Mouse (Mus musculus) MEL (cell line): Measurements from ENCODE around the gene Nosip. TPM values are rescaled to one million over a fixed set of nuclear protein-coding genes. Genes with fewer than 3 reads are reported as not detected.
"Not testable (repeated sequence)": the region's sequence is repeated elsewhere in the genome, so short reads cannot be mapped to it uniquely, and the experiment has no call there.

Source experiments
- DNase-seq: peaks from one replicate; pipeline ENCODE4 v3.0.0; 2011; ENCODE audit warnings: low read depth, low spot score
- H3K27ac ChIP-seq: 2 replicates; pipeline ENCODE4 v1.5.1; 2012; ENCODE audit warnings: low read depth, mild to moderate bottlenecking, control low read depth, low read length, moderate library complexity; ENCODE audit not compliant: control insufficient read depth
- H3K27me3 ChIP-seq, 2 experiments: fragments of 150-350 bp in 1 of 2; sonication (generic) in 1 of 2; 2 replicates each; pipeline ENCODE4 v1.6.1; 2012; ENCODE audit warnings: low read length in 2 of 2, mild to moderate bottlenecking in 2 of 2, improper control_type of control experiment in 1 of 2, moderate library complexity in 1 of 2; ENCODE audit not compliant: insufficient read depth in 2 of 2, control insufficient read depth in 1 of 2
- H3K36me3 ChIP-seq, 2 experiments: 2 replicates each; pipeline ENCODE4 v1.6.1; 2012 to 2014; ENCODE audit warnings: low read length in 2 of 2, improper control_type of control experiment in 1 of 2, inconsistent platforms in 1 of 2, mild to moderate bottlenecking in 1 of 2; ENCODE audit not compliant: insufficient read depth in 2 of 2, control insufficient read depth in 1 of 2
- H3K4me1 ChIP-seq, 2 experiments: fragments of 150-350 bp in 1 of 2; sonication (generic) in 1 of 2; 2 replicates each; pipeline ENCODE4 v1.6.1; 2012; ENCODE audit warnings: low read length in 2 of 2, improper control_type of control experiment in 1 of 2, mild to moderate bottlenecking in 1 of 2; ENCODE audit not compliant: insufficient read depth in 2 of 2, control insufficient read depth in 1 of 2
- H3K4me3 ChIP-seq, 2 experiments: fragments of 150-350 bp in 1 of 2; sonication (generic) in 1 of 2; 2 replicates each; pipeline ENCODE4 v1.5.1; 2012; ENCODE audit warnings: low read depth in 2 of 2, low read length in 2 of 2, mild to moderate bottlenecking in 2 of 2, moderate library complexity in 2 of 2, control low read depth in 1 of 2, improper control_type of control experiment in 1 of 2; ENCODE audit not compliant: control insufficient read depth in 1 of 2, insufficient read depth in 1 of 2
- H3K79me2 ChIP-seq: 2 replicates; pipeline ENCODE4 v1.6.1; 2012; ENCODE audit warnings: mild to moderate bottlenecking, low read length, moderate library complexity; ENCODE audit not compliant: control insufficient read depth, poor library complexity, insufficient read depth
- H3K9ac ChIP-seq: 2 replicates; pipeline ENCODE4 v1.6.1; 2012; ENCODE audit warnings: low read depth, mild to moderate bottlenecking, control low read depth, low read length, moderate library complexity; ENCODE audit not compliant: control insufficient read depth, poor library complexity, severe bottlenecking
- H3K9me3 ChIP-seq: fragments of 150-350 bp; sonication (generic); replicated peaks from 2 replicates; pipeline ENCODE4 v1.6.1; 2012; ENCODE audit warnings: mild to moderate bottlenecking, low read length, improper control_type of control experiment, moderate library complexity; ENCODE audit not compliant: insufficient read depth
- CHD1 ChIP-seq: IDR thresholded peaks from 2 replicates; pipeline ENCODE4 v1.6.1; 2012; ENCODE audit warnings: low read depth, mild to moderate bottlenecking, inconsistent platforms, low read length, improper control_type of control experiment
- CTCF ChIP-seq, 3 experiments: IDR thresholded peaks in 2 of 3; conservative IDR thresholded peaks in 1 of 3; 2 replicates each; pipeline ENCODE4 v1.5.1; 2011 to 2012; ENCODE audit warnings: low read length in 3 of 3, low read depth in 2 of 3, mild to moderate bottlenecking in 2 of 3, improper control_type of control experiment in 1 of 3, inconsistent platforms in 1 of 3, mixed read lengths in 1 of 3, moderate library complexity in 1 of 3; ENCODE audit not compliant: control insufficient read depth in 1 of 3, insufficient read depth in 1 of 3, poor library complexity in 1 of 3, severe bottlenecking in 1 of 3
- ELF1 ChIP-seq: IDR thresholded peaks from 2 replicates; pipeline ENCODE4 v1.6.1; 2014; ENCODE audit warnings: low read depth, mild to moderate bottlenecking, inconsistent platforms, low read length, improper control_type of control experiment, moderate library complexity
- EP300 ChIP-seq, 2 experiments: IDR thresholded peaks; 2 replicates each; pipeline ENCODE4 v1.6.1; 2011; ENCODE audit warnings: improper control_type of control experiment in 2 of 2, low read length in 2 of 2, low read depth in 1 of 2, mild to moderate bottlenecking in 1 of 2
- ETS1 ChIP-seq: IDR thresholded peaks from 2 replicates; pipeline ENCODE4 v1.6.1; 2012; ENCODE audit warnings: low read depth, mild to moderate bottlenecking, inconsistent platforms, low read length, improper control_type of control experiment, moderate library complexity
- MAX ChIP-seq: IDR thresholded peaks from 2 replicates; pipeline ENCODE4 v1.6.1; 2011; ENCODE audit warnings: low read length, improper control_type of control experiment
- MAZ ChIP-seq: IDR thresholded peaks from 2 replicates; pipeline ENCODE4 v1.6.1; 2012; ENCODE audit warnings: low read depth, mild to moderate bottlenecking, inconsistent platforms, low read length, improper control_type of control experiment
- MYB ChIP-seq: IDR thresholded peaks from 2 replicates; pipeline ENCODE4 v1.6.1; 2011; ENCODE audit warnings: mild to moderate bottlenecking, low read depth, low read length, improper control_type of control experiment
- MYC ChIP-seq: IDR thresholded peaks from 2 replicates; pipeline ENCODE4 v1.6.1; 2011; ENCODE audit warnings: low read depth, mild to moderate bottlenecking, low read length, improper control_type of control experiment, moderate library complexity
- NRF1 ChIP-seq: IDR thresholded peaks from 2 replicates; pipeline ENCODE4 v1.6.1; 2014; ENCODE audit warnings: low read depth, mild to moderate bottlenecking, inconsistent platforms, low read length, improper control_type of control experiment, moderate library complexity; ENCODE audit not compliant: poor library complexity, insufficient read depth, severe bottlenecking
- POLR2A ChIP-seq, 2 experiments: IDR thresholded peaks; 2 replicates each; pipeline ENCODE4 v1.6.1; 2011 to 2012; ENCODE audit warnings: low read length in 2 of 2, mild to moderate bottlenecking in 2 of 2, control low read depth in 1 of 2, improper control_type of control experiment in 1 of 2, low read depth in 1 of 2, moderate library complexity in 1 of 2; ENCODE audit not compliant: control insufficient read depth in 1 of 2, insufficient read depth in 1 of 2, poor library complexity in 1 of 2
- RCOR1 ChIP-seq: IDR thresholded peaks from 2 replicates; pipeline ENCODE4 v1.6.1; 2012; ENCODE audit warnings: low read depth, mild to moderate bottlenecking, inconsistent platforms, low read length, improper control_type of control experiment
- SIN3A ChIP-seq: IDR thresholded peaks from 2 replicates; pipeline ENCODE4 v1.6.1; 2012; ENCODE audit warnings: low read length, improper control_type of control experiment, inconsistent platforms
- TBP ChIP-seq: IDR thresholded peaks from 2 replicates; pipeline ENCODE4 v1.8.0; 2011; ENCODE audit warnings: low read depth, low read length, improper control_type of control experiment
- UBTF ChIP-seq: IDR thresholded peaks from 2 replicates; pipeline ENCODE4 v1.6.1; 2012; ENCODE audit warnings: low read depth, mild to moderate bottlenecking, inconsistent platforms, low read length, improper control_type of control experiment, moderate library complexity, borderline replicate concordance; ENCODE audit not compliant: insufficient read depth
- ZKSCAN1 ChIP-seq: IDR thresholded peaks from 2 replicates; pipeline ENCODE4 v1.6.1; 2012; ENCODE audit warnings: low read depth, mild to moderate bottlenecking, inconsistent platforms, low read length, improper control_type of control experiment, moderate library complexity
- ZNF384 ChIP-seq: IDR thresholded peaks from 2 replicates; pipeline ENCODE4 v1.6.1; 2012; ENCODE audit warnings: low read depth, mild to moderate bottlenecking, inconsistent platforms, low read length, improper control_type of control experiment
- polyA plus RNA-seq, 2 experiments: library from polyadenylated mRNA; stranded (reverse) in 1 of 2; unstranded in 1 of 2; fragments of >175 nt in 1 of 2; fragments of >200 nt in 1 of 2; gene quantifications; 2 replicates each; pipeline versions ENCODE4 v1.2.1 to v1.2.4; 2012; ENCODE audit warnings: low replicate concordance in 2 of 2, low read depth in 1 of 2; ENCODE audit not compliant: insufficient read length in 2 of 2, insufficient read depth in 1 of 2, missing spikeins in 1 of 2
- total RNA-seq: library from RNA; depleted of rRNA; stranded (reverse); fragments of 300-350 nt; gene quantifications from 2 replicates; pipeline ENCODE4 v1.2.3, GENCODE M21; 2012

Nosip gene
- total and polyA plus RNA-seq, 3 experiments: 50.7 to 78.9 TPM; not detected in 1

GRCm38 (mm10) chr7:45125144-45125600 lies 62.9 kb downstream of the Nosip start:
- H3K36me3 ChIP-seq: peaks cover 14 to 19% of the 10 kb centered on the region in 2 experiments
- peak overlapping the region; percentile 97 for H3K9ac ChIP-seq
- no peaks in the 10 kb centered on the region for H3K27me3 ChIP-seq
- peak overlapping the region; percentile 93 for H3K27ac ChIP-seq
- H3K9me3 ChIP-seq: no peaks in the 10 kb centered on the region
- peaks cover 68% of the 10 kb centered on the region for H3K79me2 ChIP-seq
- DNase-seq: peak; percentile 90
- TF ChIP-seq CTCF (IDR thresholded peaks at IDR 0.05 in 2 of 3, conservative IDR thresholded peaks at IDR 0.05 in 1 of 3; ENCODE audit: control insufficient read depth in 1 of 3, insufficient read depth in 1 of 3, low read depth in 2 of 3, low read length in 3 of 3, poor library complexity in 1 of 3, severe bottlenecking in 1 of 3): no peak
- TF ChIP-seq MYC: no peak
- TF ChIP-seq POLR2A (IDR thresholded peaks at IDR 0.05; ENCODE audit: control insufficient read depth in 1 of 2, insufficient read depth in 1 of 2, low read depth in 1 of 2, low read length in 2 of 2, poor library complexity in 1 of 2): peak in 1 of 2 experiments; percentile 26; a peak in 2 of 4 replicates
- TF ChIP-seq TBP: peak; percentile 89
- no peak for TF ChIP-seq MAZ
- TF ChIP-seq CHD1: no peak
- no peak for TF ChIP-seq RCOR1
- TF ChIP-seq NRF1: no peak
- TF ChIP-seq EP300 (IDR thresholded peaks at IDR 0.05; ENCODE audit: low read depth in 1 of 2, low read length in 2 of 2): no peak
- no peak for TF ChIP-seq MYB
- no peak for TF ChIP-seq ETS1
- no peak for TF ChIP-seq ZKSCAN1
- no peak for TF ChIP-seq SIN3A
- TF ChIP-seq MAX: no peak
- no peak for TF ChIP-seq ZNF384
- TF ChIP-seq ELF1: no peak
- no peak for TF ChIP-seq UBTF
- TF ChIP-seq, all 39 proteins: peak for 2
- H3K4me3 ChIP-seq: peak overlapping the region; percentile 87 to 91; a peak in 3 of 4 replicates
- peaks cover 0 to 25% of the 10 kb centered on the region in 2 experiments; a peak in 2 of 4 replicates for H3K4me1 ChIP-seq

GRCm38 (mm10) chr7:45125649-45126048 lies 63.4 kb downstream of the Nosip start:
- Histone ChIP-seq H3K4me1 (peaks cover 0 to 26% of the 10 kb centered on the region in 2 experiments; a peak in 2 of 4 replicates), H3K79me2 (peaks cover 69% of the 10 kb centered on the region), H3K9ac (peak overlapping the region; percentile 97), H3K4me3 (peak overlapping the region; percentile 87 to 91), H3K36me3 (peaks cover 14 to 23% of the 10 kb centered on the region in 2 experiments), H3K27ac (peak overlapping the region; percentile 93)
- not testable (repeated sequence) for H3K9me3 ChIP-seq, H3K27me3 ChIP-seq, DNase-seq
